In the genomic region with DNA sequence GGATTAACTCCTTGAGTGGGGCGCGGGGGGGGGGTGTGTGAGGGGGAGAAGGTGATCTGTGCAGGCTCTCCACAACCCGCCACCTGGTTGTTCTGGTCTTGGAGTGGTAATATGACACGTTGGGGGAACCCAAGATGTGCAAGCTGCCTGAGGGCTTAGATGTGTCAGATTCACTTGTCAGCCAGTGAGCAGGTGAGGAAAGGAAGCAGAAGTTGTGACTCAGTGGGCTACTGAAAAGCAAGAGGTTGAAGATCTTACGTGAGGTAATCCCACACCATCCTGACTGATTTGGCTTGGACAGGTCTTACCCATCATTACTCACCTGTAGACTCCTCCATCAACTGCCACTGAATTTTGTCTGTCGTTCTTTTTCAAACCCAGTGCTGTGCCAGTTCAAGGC, we compare ENCODE assay signal across 9 mouse cellular contexts. TPM values are rescaled to one million over a fixed set of nuclear protein-coding genes. Genes with fewer than 3 reads are reported as not detected.
DNase-seq lines count a peak whose midpoint lies in the region; ATAC-seq and TF ChIP-seq lines count a peak whose summit lies in the region.
"Had no signal": no experiment of that assay in that cellular context is flagged by ENCODE, and none has a peak within 500 bp of the region (broad histone marks: within the 10 kb centered on the region; RNA-seq: fewer than 3 reads in every experiment).

No protein-coding gene starts in this region.

- H3K4me1 ChIP-seq in cerebellum, adult 2 months (ENCODE audit: control insufficient read depth, insufficient read depth, low read length), result peaks cover 17% of the 10 kb centered on the region
- peaks cover 40% of the 10 kb centered on the region for H3K4me1 ChIP-seq in thymus, adult 2 months (replicated peaks; ENCODE audit: control insufficient read depth, insufficient read depth, low read length)
- H3K4me1 ChIP-seq in liver, embryonic 12.5 days, result peaks cover 69% of the 10 kb centered on the region
- H3K4me1 ChIP-seq in stomach, embryonic 16.5 days (ENCODE audit: control insufficient read depth, insufficient read depth, low read length), result peaks cover 43% of the 10 kb centered on the region

- H3K27me3 ChIP-seq in cerebellum, adult 2 months (ENCODE audit: control insufficient read depth, insufficient read depth, low read length), result no peaks in the 10 kb centered on the region
- H3K27me3 ChIP-seq in thymus, adult 2 months (ENCODE audit: control insufficient read depth, insufficient read depth, low read length), result peaks cover 5% of the 10 kb centered on the region; the same call in 1 of the 2 replicates
- H3K27me3 ChIP-seq in liver, embryonic 12.5 days (replicated peaks), result peaks cover 51% of the 10 kb centered on the region
- H3K27me3 ChIP-seq in stomach, embryonic 16.5 days (ENCODE audit: control insufficient read depth, insufficient read depth, low read length), result no peaks in the 10 kb centered on the region

- WGBS in cerebellum, adult 2 months, result 36% methylated on average over 6 of the region's 6 CpGs
- 20% methylated on average over 6 of the region's 6 CpGs for WGBS in thymus, adult 2 months
- 28% methylated on average over 6 of the region's 6 CpGs for WGBS in liver, embryonic 12.5 days (ENCODE audit: insufficient replicate concordance)
- WGBS in stomach, embryonic 16.5 days, result 35% methylated on average over 6 of the region's 6 CpGs

- H3K9ac ChIP-seq in liver, embryonic 12.5 days, result no peak overlapping the region
- no peak overlapping the region; the same call in 1 of the 2 replicates for H3K9ac ChIP-seq in stomach, embryonic 16.5 days (ENCODE audit: low read length)

- no peaks in the 10 kb centered on the region for H3K36me3 ChIP-seq in thymus, adult 2 months (ENCODE audit: control insufficient read depth, insufficient read depth, low read length)
- H3K36me3 ChIP-seq in liver, embryonic 12.5 days, result peaks cover 5% of the 10 kb centered on the region; the same call in 1 of the 2 replicates
- H3K36me3 ChIP-seq in stomach, embryonic 16.5 days (ENCODE audit: control insufficient read depth, insufficient read depth, low read length), result no peaks in the 10 kb centered on the region

- no peak for ATAC-seq in liver, embryonic 12.5 days
- ATAC-seq in stomach, embryonic 16.5 days (ENCODE audit: insufficient read depth, low FRiP score), result no peak
- no peak for ATAC-seq in frontal cortex, adult (ENCODE audit: low TSS enrichment)

- no peak overlapping the region for H3K27ac ChIP-seq in cerebellum, adult 2 months (ENCODE audit: insufficient read depth, low read length)
- H3K27ac ChIP-seq in thymus, adult 2 months (ENCODE audit: control insufficient read depth, insufficient read depth, low read length), result no peak overlapping the region
- H3K27ac ChIP-seq in liver, embryonic 12.5 days, result no peak overlapping the region
- no peak overlapping the region for H3K27ac ChIP-seq in stomach, embryonic 16.5 days (ENCODE audit: low read length)

- TF ChIP-seq CTCF in cerebellum, adult 2 months (IDR thresholded peaks at IDR 0.05; ENCODE audit: borderline replicate concordance, insufficient read depth, low read depth, low read length), result no peak
- no peak for TF ChIP-seq CTCF in thymus, adult 2 months (IDR thresholded peaks at IDR 0.05; ENCODE audit: borderline replicate concordance, control insufficient read depth, extremely low read depth, insufficient read depth, low read length, poor library complexity)

- TF ChIP-seq POLR2A in cerebellum, adult 2 months (IDR thresholded peaks at IDR 0.05; ENCODE audit: borderline replicate concordance, insufficient read depth, low read length), result no peak
- TF ChIP-seq POLR2A in thymus, adult 2 months (IDR thresholded peaks at IDR 0.05; ENCODE audit: control insufficient read depth, extremely low read depth, insufficient read depth, low read length, poor library complexity), result no peak

- peak overlapping the region; percentile 50 for H3K4me3 ChIP-seq in cerebellum, adult 2 months (replicated peaks; ENCODE audit: insufficient read depth, low read depth, low read length)
- peak overlapping the region; percentile 81; the same call in 1 of the 2 replicates for H3K4me3 ChIP-seq in thymus, adult 2 months (ENCODE audit: control insufficient read depth, insufficient read depth, low read length)
- H3K4me3 ChIP-seq in liver, embryonic 12.5 days, result peak overlapping the region; percentile 72
- H3K4me3 ChIP-seq in stomach, embryonic 16.5 days (replicated peaks; ENCODE audit: low read length), result peak overlapping the region; percentile 86

- DNase-seq in cerebellum, adult 2 months, result no peak
- no peak for DNase-seq in cerebellum, adult 8-10 months
- DNase-seq in thymus, adult 2 months, result no peak
- DNase-seq in thymus, postnatal 14 days, result no peak
- DNase-seq in kidney, postnatal 36 days, result no peak

- peak overlapping the region; percentile 88 for H3K4me2 ChIP-seq in liver, embryonic 12.5 days
- peak overlapping the region; percentile 65 for H3K4me2 ChIP-seq in stomach, embryonic 16.5 days (ENCODE audit: low read depth, low read length)

- H3K9me3 ChIP-seq in liver, embryonic 12.5 days (replicated peaks), result no peaks in the 10 kb centered on the region
- H3K9me3 ChIP-seq in stomach, embryonic 16.5 days (replicated peaks; ENCODE audit: control insufficient read depth, low read length), result no peaks in the 10 kb centered on the region

RNA-seq across cellular contexts. Expression of a gene that starts 2.2 kb away (rescaled TPM):
- polyA plus RNA-seq in cerebellum, adult 2 months (2012; rRNA removed), result 44.3 and 44.4 TPM in 2 replicates
- 20.8 and 22.7 TPM in 2 replicates for polyA plus RNA-seq in thymus, adult 2 months (2012; rRNA removed)
- 2.2 and 2.4 TPM in 2 replicates for polyA plus RNA-seq in liver, embryonic 12.5 days (2016; fragmentation: Nextera tagmentation; extraction: Ambion mirVana)
- polyA plus RNA-seq in stomach, embryonic 16.5 days (2015; fragmentation: Nextera tagmentation; extraction: Ambion mirVana), result 7.4 and 8.8 TPM in 2 replicates

RNA-seq across cellular contexts. Expression of a gene that starts 25.8 kb away (rescaled TPM):
- polyA plus RNA-seq in cerebellum, adult 2 months (2012; rRNA removed), result 20.4 and 21.2 TPM in 2 replicates
- polyA plus RNA-seq in thymus, adult 2 months (2012; rRNA removed), result 1.4 and 1.6 TPM in 2 replicates
- 3.4 and 4.1 TPM in 2 replicates for polyA plus RNA-seq in liver, embryonic 12.5 days (2016; fragmentation: Nextera tagmentation; extraction: Ambion mirVana)
- 7.3 and 8.2 TPM in 2 replicates for polyA plus RNA-seq in stomach, embryonic 16.5 days (2015; fragmentation: Nextera tagmentation; extraction: Ambion mirVana)

RNA-seq across cellular contexts. Expression of a gene that starts 30.2 kb away (rescaled TPM):
- polyA plus RNA-seq in cerebellum, adult 2 months (2012; rRNA removed), result 0.43 and 0.79 TPM in 2 replicates
- polyA plus RNA-seq in thymus, adult 2 months (2012; rRNA removed), result not detected in 2 replicates
- polyA plus RNA-seq in liver, embryonic 12.5 days (2016; fragmentation: Nextera tagmentation; extraction: Ambion mirVana), result 0.08 TPM in 1 of 2 replicates, not detected in the other
- polyA plus RNA-seq in stomach, embryonic 16.5 days (2015; fragmentation: Nextera tagmentation; extraction: Ambion mirVana), result not detected in 2 replicates
- polyA plus RNA-seq: C2C12 had no signal
